Mouse (Mus musculus): ENCODE data around the gene Dyrk2.
A peak's percentile ranks its signal among the peaks of the same experiment; 100 is the strongest.

Gene Dyrk2

DNA sequence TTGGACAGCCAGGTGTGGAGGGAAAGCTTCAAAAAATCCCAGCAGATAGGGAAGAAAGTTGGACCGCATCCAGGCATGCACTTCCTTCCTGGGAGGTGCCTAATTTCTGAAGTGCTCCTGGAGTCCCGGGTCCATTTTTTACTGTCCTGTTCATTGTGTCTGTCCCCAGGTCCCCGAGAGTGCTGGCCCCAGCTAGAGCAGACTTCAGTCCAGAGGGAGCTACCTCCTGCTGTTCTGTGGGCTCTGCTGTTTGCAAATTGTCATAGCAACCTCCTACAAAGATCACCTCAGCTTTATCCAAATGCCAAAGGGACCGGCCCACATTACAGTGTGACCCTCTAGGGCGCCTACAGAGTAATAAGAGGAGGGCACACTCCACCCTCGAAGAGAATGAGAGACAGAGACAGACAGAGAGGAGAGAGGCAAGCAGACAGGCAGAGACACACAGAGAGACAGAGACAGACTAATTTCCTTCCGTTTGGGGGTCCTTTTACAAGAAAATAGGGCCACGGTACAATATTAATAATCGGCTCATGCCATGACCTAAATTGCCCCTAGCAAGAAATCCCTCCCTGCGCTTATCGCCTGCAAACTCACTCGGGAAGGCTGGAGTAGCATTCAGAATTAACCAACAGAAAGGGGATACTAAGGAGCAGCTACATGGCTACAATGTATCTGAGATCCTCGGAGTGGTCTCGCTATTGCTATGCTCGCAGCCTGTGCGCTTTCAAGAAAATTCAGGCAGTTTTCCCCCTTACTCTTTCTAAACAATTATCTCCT lies at the start of gene Dyrk2:
Dyrk2 (minus strand) TSS at position 9 of the 780 bp plus-strand sequence.
- DNase-seq (ENCODE audit: low read depth): no peak

DNA sequence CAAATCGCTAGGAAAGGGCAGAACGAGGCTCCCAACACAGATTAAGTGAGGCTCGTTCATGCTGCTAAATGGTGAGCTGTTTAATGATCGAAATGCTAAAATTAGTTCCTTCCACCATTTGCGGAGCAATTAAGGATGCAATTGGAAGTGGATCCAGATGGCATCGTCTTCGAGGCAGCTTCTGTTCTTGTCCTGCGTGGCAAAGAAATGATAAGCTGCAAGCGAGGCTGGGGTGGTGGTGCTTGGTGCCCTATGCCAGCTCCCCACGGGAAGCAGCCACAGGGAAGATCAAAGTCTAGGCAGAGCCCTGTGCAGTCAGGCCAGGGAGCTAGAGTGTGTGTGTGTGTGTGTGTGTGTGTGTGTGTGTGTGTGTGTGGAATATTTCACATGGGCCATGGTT lies 32.6 kb upstream of the Dyrk2 start:
- no peak for DNase-seq (ENCODE audit: low read depth)

DNA sequence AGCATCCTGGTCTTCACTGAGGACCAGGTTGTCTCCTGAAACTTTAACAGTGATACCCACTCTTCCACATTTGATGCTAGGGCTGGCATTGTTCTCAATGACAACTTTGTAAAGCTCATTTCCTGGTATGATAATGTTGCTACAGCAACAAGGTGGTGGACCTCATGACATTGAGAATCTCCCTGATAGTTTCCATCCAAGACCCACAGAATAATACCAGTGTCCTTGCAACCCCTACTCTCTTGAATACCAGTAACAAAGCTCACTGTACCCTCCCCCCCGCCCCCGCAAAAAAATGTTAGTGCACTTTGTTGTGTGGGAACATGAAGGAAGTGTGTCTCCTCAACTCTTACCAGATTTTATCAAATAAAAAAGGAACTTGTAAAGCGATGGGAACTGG lies 23.6 kb upstream of the Dyrk2 start:
- no peak for DNase-seq (ENCODE audit: low read depth)

DNA sequence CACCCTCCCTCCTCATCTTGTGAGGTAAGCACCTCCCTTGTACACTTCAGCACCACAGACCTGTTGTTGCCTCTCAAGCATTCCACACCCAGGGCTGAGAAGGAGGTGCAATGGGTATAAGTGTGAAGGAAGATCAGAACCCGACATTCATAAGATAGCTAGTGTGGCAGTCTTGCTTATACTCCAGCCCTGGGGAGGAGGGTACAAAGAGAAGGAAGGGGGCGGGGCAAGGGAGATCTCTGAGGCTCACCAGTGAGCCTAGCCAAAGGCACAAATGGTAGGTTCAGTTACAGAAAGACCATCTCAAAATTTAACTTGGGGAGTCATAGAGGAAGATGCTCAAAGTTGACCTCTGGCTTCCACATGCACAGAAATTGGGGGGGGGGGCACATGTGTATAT lies 14.1 kb upstream of the Dyrk2 start:
- no peak for DNase-seq (ENCODE audit: low read depth)

DNA sequence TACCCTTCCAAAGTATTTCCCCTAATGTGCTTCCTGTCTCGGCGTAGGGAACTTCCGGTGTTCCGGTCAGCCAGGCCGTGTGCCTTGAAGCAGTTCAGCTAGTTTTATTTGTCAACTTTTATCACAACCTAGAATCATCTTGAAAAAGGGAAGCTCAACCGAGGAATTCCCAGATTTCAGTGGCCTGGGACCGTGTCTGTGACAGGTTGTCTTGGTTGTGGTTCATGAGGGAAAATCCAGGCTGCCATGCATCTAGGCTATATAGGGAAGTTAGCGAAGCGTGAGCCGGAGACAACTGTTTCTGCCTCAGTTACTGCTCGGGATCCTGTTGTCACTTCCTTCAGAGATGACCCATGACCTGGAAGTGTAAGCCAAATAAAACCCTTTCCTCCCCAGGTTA lies 13.3 kb upstream of the Dyrk2 start:
- DNase-seq (ENCODE audit: low read depth): no peak

DNA sequence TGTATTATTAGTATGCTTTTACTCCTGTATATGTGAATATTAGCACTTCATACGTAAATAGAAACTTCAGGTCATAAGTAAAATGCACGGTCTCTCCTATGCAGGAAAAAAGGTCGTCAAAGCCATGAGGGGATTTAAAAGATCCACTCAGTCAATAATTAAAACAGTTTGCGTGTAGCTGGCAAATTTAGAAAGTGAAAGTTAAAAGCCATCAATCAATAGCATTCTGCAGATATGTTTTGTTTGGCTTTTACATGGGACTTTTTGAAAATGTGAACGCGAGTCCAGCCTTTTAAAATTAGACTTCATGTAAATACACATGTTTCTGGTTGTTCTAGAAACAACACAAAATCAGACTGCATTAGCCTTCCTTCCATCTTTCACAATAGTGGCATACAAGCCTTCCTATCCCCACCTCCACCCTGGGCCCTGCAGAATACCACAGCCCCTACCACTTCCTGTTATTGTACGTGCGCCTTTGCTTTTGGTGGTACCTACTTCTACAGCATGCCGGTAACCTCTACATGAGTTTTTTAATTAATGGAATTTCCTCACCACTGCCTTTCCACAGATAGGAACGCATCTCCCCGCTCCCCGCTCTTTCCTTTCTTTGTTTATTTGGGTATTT lies 12.4 kb upstream of the Dyrk2 start:
- no peak for DNase-seq (ENCODE audit: low read depth)

DNA sequence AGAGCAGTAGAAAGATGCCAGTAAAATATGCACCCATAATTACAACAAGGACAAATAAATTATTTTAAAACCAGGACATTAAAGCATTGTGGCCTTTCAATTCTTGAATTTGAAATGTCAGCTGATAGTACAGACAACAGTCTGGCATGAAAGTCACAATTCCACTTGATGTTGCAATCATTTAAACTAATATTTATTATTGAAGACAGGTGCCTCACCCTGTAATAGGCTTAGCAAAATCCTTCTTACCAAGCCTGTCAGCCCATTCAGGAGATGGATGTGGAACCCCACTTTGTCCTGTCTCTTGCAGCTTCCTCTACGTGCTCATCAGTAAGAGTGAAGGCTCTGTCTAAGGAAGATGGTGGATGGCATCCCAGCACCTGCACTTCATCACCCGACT lies 10.8 kb upstream of the Dyrk2 start:
- DNase-seq (ENCODE audit: low read depth): no peak

DNA sequence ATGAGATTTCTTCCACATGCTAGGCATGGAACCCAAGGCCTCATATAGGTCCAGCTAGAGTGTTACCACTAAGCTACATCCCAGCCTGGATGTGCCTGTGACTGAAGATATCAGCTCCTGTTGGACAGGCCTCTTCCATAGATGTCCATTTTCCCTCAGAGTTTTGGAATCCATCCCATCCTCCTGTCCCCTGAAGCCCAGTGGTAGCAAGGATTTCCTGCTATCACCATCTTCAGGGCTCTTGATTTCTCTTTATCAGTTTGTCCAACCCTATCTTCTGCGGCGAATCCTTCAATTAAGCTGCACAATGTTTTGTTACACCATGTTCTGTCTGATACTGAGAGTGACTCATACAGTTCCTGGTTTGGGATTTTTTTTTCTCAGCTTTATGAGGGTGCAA lies 2.2 kb upstream of the Dyrk2 start:
- no peak for DNase-seq (ENCODE audit: low read depth)

DNA sequence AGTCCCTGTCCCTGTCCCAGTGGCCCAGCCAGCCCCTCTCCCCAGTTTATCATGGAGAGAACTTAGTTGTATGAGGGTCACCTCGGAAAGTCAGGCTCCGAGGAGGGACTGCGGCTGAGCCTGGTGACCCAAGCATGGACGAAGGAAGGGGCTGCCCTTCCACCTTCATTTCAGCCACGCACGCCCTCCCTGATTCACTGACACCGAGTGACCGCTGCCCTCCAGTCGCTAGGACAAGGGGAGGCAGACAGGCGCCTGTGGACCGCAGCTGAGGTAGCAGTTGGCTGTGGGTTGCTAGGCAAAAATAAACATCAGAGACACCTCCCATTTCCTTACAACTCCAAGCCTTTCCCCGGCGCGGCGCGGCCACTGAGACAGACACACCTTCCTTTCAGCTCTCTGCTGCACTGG lies 413 bp downstream of the Dyrk2 start:
- DNase-seq (ENCODE audit: low read depth): peak; percentile 61

DNA sequence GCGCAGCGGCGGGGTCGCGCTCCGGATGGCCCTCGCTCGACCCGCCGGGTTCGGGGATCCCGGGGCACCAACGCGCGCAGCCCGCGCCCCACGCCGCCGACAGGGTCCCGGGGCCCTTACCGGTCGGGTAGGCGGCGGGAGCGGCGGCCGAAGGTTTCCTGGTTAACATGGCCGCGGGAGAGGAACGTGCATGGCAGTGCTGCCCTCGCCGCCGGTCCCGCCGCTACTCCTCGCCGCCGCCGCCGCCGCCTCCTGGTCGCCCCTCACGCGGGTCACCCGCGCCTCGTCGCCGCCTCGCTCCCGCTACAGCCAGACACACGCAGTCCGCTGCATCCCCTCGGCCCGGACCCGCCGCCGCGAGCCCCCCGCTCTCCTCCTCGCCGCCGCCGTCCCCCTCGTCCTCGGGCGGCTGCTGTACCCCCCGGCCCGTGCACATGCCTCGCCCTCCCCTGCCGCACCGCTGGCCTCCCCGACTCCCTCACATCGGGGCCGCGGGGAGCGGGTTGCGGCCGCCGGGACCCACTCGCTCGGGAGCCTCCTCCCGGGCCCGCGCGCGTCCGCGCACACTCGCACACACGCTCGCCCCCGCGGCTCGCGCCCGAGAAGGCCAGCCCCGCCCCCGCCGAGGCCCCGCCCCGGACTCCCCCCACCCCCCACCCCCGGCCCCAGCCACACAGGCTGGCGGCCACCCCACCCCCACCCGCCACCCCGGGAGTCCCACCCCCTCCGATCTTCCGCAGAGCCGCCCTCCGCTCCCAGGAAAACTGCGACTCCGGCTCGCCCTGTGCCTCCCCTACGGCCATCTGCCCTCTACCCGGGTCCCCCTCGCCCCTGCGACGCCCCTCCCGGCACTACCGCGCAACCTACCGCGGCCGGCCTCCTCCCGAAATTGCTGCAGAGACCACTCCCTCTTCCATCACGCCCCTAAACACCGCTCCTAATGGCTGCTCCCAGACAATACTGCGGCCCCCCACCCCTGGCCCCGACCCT lies 1.1 kb downstream of the Dyrk2 start:
- no peak for DNase-seq (ENCODE audit: low read depth)

DNA sequence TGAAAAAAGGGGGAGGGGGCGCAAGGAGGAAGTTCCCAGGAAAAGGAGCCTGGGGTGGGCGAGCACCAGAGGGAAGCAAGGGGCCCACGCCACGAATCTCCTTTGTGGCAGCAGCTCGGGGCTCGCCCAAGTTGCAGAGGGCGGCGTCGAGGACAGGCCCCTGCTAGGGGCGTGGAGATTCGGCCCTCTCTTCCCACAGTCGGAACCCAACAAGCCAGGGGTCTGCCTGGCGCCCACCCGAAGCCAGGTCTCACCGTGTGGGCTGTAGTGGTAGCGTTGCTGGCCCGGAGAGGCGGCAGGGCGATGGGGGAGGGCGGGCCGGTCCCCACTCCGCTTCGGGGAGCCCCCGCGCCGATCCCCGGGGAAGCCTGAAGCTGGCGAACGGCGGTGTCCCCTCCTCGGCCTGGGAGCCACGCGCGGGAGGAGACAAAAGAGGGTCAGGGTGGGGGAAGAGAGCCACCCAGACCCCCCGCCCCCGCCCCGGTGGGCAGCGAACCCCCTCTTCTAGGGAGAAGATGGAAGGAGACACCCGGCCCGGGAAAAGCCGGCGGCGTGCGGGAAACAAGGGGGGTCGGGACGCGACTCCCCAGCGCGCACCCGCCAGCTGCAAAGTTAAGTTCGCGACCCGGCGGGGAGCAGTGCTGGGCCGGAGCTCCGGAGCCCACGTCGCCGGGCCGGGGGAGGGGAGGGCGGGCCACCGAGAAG lies 2.0 kb downstream of the Dyrk2 start:
- DNase-seq (ENCODE audit: low read depth): no peak

DNA sequence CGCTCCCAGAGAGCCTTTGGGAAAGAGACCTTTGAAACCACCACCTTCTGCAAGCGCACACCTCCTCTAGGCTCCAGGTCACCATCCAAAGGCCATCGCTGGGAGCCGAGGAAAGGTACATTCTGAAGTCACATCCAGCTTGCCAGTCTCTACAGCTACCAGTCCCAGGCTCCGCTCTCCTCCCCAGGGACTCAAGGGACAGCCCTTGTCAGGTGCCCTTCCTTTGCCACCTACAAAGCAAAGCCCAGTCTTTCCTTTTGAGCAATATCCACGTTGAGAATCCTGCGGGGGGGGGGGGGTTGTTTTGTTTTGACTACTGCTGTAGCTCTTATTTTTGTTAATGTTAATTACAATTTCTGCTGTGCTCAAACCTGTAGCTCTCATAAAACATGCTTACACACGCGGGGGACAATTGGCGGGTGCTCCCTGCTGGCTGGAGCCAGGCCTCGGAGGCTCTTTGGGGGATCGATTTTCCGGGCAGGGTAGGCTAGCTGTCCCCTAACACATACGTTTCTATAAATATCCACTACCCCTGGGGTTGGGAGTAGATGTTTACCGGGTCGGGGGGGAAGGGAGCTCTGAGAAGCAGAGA lies 2.6 kb downstream of the Dyrk2 start:
- no peak for DNase-seq (ENCODE audit: low read depth)

DNA sequence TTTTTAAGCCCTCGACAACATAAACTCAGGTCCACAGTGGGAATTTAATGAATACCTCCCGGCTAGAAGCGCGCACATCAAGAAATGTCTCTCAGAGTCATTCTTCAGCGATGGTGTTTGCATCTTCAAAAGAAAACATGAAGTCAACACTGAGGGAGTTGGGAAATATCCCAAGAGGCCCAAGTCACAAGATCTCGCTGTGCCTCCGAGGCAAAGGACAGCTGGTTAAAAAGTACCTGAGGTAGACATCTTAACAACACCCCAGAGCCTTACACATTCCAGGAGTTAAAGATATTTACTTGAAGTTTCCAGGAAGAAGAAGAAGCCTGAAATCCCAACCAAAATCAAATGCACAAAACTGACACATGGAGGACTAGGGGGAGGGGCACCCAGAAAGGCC lies 5.0 kb downstream of the Dyrk2 start:
- no peak for DNase-seq (ENCODE audit: low read depth)

DNA sequence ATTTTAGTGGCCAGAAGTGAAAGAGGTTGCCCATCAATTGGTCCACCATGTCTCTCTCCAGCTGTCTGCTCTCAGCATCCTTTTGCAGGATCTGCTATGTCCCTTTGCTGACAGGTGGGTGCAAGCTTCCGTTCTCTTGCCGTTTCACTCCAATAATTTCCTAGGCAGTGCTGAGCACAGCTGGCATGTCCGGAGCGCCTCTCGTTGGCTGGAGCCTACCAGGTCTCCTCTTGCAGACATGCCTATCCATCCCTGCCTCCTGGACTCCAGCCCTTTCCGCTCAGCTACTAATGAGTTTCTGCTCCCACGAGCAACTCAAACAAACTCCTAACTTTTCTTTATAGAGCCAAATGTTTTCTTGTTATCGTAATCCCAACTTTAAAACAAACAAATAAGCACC lies 6.4 kb downstream of the Dyrk2 start:
- no peak for DNase-seq (ENCODE audit: low read depth)

DNA sequence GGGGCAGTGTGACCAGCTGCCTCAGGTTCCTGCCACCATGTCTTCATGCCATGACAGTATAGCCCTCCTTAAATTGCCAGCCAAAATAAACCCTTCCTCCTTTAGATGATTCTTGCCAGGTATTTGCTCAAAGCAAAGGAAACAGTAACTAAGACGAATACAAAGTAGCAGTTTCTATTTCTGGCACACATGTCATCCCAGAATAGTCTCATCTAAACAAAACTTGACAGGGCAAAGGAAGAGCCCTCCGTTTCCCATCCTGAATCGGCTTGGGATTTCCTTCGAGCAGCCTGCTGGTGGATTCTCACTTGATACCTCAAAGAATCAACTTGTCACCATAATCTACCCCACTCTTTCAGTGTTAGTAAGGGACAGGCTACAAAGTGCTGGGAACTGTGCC lies 7.8 kb downstream of the Dyrk2 start:
- no peak for DNase-seq (ENCODE audit: low read depth)

DNA sequence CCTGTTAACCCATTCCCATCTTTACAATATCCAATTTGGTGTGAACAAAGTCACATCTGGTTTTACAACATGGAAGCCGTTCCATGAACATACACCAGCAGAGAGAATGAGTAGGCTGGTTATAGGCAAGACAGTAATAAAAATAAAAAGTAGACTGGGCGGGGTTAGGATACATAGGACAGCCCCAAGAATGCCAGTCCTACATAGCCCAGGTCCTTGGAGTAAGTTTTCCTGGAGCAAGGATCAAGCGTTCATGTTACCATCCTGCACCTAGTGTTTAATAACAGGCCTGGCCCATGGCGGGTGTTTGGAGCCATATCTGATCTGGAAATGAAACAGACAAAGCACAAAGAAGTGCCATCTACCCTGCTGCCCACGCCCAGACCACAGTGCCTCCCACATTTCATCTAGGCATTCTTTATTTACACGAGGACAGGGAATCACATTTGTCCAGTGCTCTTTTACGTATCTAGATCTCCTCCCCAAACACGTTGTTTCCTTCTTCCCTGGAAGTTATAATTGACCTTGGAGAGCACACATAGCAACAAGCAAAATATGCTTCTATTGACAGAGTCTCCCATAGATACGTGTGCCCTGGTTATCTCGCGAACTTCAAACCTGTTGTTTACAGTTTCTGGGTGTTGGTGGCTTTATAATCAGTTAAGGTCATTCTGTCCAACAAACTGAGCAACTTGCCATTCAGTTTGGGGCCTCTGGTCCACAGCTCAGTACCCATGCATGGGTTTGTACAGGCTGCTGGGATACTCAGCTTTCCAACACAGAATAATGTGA lies 8.6 kb downstream of the Dyrk2 start:
- DNase-seq (ENCODE audit: low read depth): no peak

DNA sequence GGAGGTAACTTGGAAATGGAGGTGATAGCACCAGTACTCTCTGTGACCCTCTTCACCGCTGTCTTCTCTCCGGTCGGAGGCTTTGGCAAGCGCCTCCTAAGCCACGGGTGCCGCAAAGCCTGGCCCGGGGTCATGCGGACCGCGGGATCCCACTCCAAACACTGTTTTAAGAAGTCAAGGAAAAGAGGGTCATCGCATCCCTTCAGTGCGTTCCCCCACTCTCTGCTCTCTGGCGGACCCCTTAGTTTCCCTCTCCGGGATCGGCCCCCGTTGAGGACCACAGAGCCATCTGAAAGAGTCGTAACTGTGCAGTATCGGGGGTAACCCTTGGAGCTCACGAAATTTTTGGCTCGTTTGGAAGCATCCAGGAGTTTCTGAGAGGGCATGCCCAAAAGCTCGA lies 10.4 kb downstream of the Dyrk2 start:
- no peak for DNase-seq (ENCODE audit: low read depth)

DNA sequence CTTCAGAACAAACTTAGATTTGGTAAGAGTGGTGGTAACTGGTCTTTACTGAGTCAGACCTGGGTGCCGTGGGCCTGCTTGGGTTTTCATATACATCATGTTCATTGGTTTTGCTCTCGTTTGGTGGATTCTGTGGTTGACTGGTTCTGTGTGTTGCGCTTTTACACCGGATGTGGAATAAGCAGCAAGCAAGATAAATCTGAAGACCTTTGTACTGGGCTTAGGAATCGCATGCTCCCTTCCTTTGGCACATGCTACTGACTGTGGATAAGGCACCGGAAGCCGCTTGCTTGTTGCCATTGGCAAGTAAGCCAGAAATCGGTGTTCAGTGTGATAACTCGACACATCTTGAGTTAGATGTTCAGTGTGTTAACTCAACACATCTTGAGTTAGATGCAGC lies 15.4 kb downstream of the Dyrk2 start:
- DNase-seq (ENCODE audit: low read depth): no peak

DNA sequence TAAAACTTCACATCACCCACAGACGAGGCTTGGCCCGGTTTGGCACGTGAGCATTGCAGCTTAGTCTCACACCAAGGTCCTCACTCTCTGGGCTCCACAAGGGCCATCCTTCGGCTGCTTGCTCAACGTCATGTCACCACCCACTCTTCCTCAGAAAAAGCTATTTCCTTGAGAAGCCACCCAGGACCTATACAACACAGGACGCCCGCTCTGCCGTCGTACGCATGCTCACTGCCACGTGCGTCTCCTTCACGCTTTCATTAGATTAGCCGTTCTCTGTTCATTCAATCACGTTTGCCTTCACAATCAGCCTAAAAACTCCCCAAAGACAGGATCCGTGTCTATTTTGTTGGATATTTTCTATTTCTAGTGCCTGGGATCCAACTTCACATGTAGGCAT lies 17.5 kb downstream of the Dyrk2 start:
- no peak for DNase-seq (ENCODE audit: low read depth)

DNA sequence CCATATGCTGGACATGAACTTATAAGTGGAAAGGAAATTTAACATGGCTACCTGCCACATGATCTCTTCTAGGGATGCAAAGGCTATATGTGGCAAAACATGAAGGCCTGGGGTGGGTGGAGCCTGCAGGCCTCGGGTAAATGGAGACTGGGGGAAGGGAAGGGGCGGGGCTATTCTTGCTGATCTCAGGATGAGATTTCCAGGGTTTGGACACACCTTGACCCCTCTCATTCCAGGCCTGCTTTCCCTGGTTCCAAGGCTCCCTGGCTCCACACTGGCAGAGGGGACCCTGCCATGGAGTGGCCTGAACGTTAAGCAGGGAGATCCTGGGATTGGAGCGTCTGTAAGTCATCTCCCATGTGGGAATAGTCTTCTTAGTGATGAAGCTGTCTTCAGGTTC lies 21.5 kb downstream of the Dyrk2 start:
- no peak for DNase-seq (ENCODE audit: low read depth)

DNA sequence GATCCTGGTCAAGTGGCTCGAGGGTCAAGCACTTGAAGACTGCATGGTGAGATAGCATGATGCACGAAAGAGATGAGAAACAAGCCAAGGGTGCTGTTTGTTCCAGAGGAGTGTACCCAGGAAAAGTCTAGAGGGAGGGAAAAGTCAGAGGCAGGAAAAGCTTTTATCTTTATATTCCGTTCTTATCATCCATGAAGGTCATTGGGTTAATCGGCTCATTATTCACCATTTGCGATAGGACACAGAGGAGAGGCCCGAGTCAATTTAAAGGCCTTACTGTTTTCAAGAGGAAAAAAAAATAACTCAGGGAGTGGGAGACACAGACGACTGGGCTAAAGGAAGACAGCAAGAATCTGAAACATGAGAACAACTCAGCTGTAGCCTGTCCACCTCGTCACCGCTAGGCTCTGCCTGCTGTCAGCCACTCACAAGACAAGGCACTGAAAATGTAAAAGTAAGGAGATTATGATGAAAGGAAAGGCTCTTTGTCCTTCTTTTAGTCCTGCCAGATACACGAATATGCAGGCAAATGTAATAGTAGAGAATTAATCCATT lies 22.9 kb downstream of the Dyrk2 start:
- DNase-seq (ENCODE audit: low read depth): no peak

Data from fibroblast of lung, adult 2 months (primary cell).